Mouse (Mus musculus) limb, embryonic 11.5 days (tissue): ENCODE data around the gene Osbpl2. TPM values are rescaled to one million over a fixed set of nuclear protein-coding genes. Genes with fewer than 3 reads are reported as not detected.

Experiments used
- ATAC-seq: fragments of 200-750 bp; cut with Nextera tagmentation; 2 replicates; pipeline ENCODE4 v1.8.0; 2017; ENCODE audit warnings: low read depth; ENCODE audit not compliant: insufficient number of reproducible peaks, low FRiP score, low TSS enrichment
- DNase-seq: peaks from one replicate; pipeline ENCODE4 v3.0.0-alpha.2; 2015; ENCODE audit warnings: low spot score
- H3K27ac ChIP-seq: fragments of 300-500 bp; sonication (generic); replicated peaks from 2 replicates; pipeline ENCODE4 v1.5.1; 2014; ENCODE audit warnings: low read depth, mild to moderate bottlenecking, low read length
- H3K27me3 ChIP-seq: fragments of 300-500 bp; sonication (generic); 2 replicates; pipeline ENCODE4 v1.6.1; 2014; ENCODE audit warnings: mild to moderate bottlenecking, low read length, mixed read lengths; ENCODE audit not compliant: control insufficient read depth, insufficient read depth
- H3K36me3 ChIP-seq: fragments of 300-500 bp; sonication (generic); 2 replicates; pipeline ENCODE4 v1.6.1; 2014; ENCODE audit warnings: mild to moderate bottlenecking, low read length, moderate library complexity, mixed read lengths; ENCODE audit not compliant: control insufficient read depth, insufficient read depth
- H3K4me1 ChIP-seq: fragments of 300-500 bp; sonication (generic); 2 replicates; pipeline ENCODE4 v1.6.1; 2014; ENCODE audit warnings: low read length, mixed read lengths; ENCODE audit not compliant: control insufficient read depth, insufficient read depth
- H3K4me2 ChIP-seq: fragments of 300-500 bp; sonication (generic); 2 replicates; pipeline ENCODE4 v1.6.1; 2014; ENCODE audit warnings: low read depth, mild to moderate bottlenecking, moderate library complexity; ENCODE audit not compliant: severe bottlenecking
- H3K4me3 ChIP-seq: fragments of 300-500 bp; sonication (generic); 2 replicates; pipeline ENCODE4 v1.5.1; 2014; ENCODE audit warnings: low read depth, low read length
- H3K9ac ChIP-seq: fragments of 300-500 bp; sonication (generic); 2 replicates; pipeline ENCODE4 v1.6.1; 2014; ENCODE audit warnings: mild to moderate bottlenecking, low read length
- H3K9me3 ChIP-seq: fragments of 300-500 bp; sonication (generic); 2 replicates; pipeline ENCODE4 v1.6.1; 2016; ENCODE audit warnings: low read length; ENCODE audit not compliant: control insufficient read depth
- WGBS: fragments of 180-500 bp; shearing (Covaris S2); extraction: QIAGEN DNeasy Blood & Tissue Kit; methylation state at CpG from one replicate; pipeline ENCODE4 v1.1.7; 2014; 5-methylcytosine and 5-hydroxymethylcytosine counted together
- polyA plus RNA-seq: library from polyadenylated mRNA; unstranded; fragments of >200 nt; fragmentation: Nextera tagmentation; extraction: Ambion mirVana; gene quantifications from 2 replicates; pipeline ENCODE4 v1.2.1, GENCODE M21; 2014

Osbpl2 gene
- polyA plus RNA-seq, 1 experiment from 2014 or later: 30.5 TPM

GRCm38 (mm10) chr2:180083063-180083462 lies 36.0 kb upstream of the Osbpl2 start:
- ATAC-seq: no peak
- Histone ChIP-seq H3K9ac (no peak overlapping the region), H3K4me2 (no peak overlapping the region), H3K9me3 (no peaks in the 10 kb centered on the region), H3K27ac (no peak overlapping the region), H3K27me3 (no peaks in the 10 kb centered on the region), H3K4me1 (peaks cover 9% of the 10 kb centered on the region; the same call in 1 of the 2 replicates), H3K36me3 (no peaks in the 10 kb centered on the region), H3K4me3 (no peak overlapping the region)
- no peak for DNase-seq
- WGBS: 94% methylated on average over 10 of the region's 10 CpGs

GRCm38 (mm10) chr2:180084565-180084964 lies 34.5 kb upstream of the Osbpl2 start:
- H3K36me3 ChIP-seq: no peaks in the 10 kb centered on the region
- H3K27ac ChIP-seq: no peak overlapping the region
- H3K4me3 ChIP-seq: no peak overlapping the region
- 26% methylated on average over 3 of the region's 3 CpGs for WGBS
- H3K27me3 ChIP-seq: no peaks in the 10 kb centered on the region
- DNase-seq (no peak), ATAC-seq (no peak)
- no peaks in the 10 kb centered on the region for H3K9me3 ChIP-seq
- H3K9ac ChIP-seq: no peak overlapping the region
- no peak overlapping the region for H3K4me2 ChIP-seq
- H3K4me1 ChIP-seq: peaks cover 9% of the 10 kb centered on the region; the same call in 1 of the 2 replicates

GRCm38 (mm10) chr2:180085926-180086636 lies 33.0 kb upstream of the Osbpl2 start:
- WGBS: 65% methylated on average over 16 of the region's 16 CpGs
- no peak overlapping the region for H3K4me2 ChIP-seq
- ATAC-seq (no peak), DNase-seq (no peak)
- no peaks in the 10 kb centered on the region for H3K9me3 ChIP-seq
- H3K4me1 ChIP-seq: peaks cover 9% of the 10 kb centered on the region; the same call in 1 of the 2 replicates
- no peak overlapping the region for H3K4me3 ChIP-seq
- no peak overlapping the region for H3K27ac ChIP-seq
- no peaks in the 10 kb centered on the region for H3K27me3 ChIP-seq
- no peak overlapping the region for H3K9ac ChIP-seq
- no peaks in the 10 kb centered on the region for H3K36me3 ChIP-seq

- no peak overlapping the region for H3K4me3 ChIP-seq
- 87% methylated on average over 5 of the region's 5 CpGs for WGBS
- no peak overlapping the region for H3K4me2 ChIP-seq
- DNase-seq: no peak
- H3K27ac ChIP-seq: no peak overlapping the region
- no peaks in the 10 kb centered on the region for H3K27me3 ChIP-seq
- H3K9me3 ChIP-seq: no peaks in the 10 kb centered on the region
- H3K4me1 ChIP-seq: peaks cover 9% of the 10 kb centered on the region; the same call in 1 of the 2 replicates
- no peaks in the 10 kb centered on the region for H3K36me3 ChIP-seq
- ATAC-seq: no peak
- no peak overlapping the region for H3K9ac ChIP-seq
Measured at GRCm38 (mm10) chr2:180086637-180087027, 32.5 kb upstream of the Osbpl2 start.

- WGBS: 85% methylated on average over 4 of the region's 4 CpGs
- H3K9ac ChIP-seq: no peak overlapping the region
- no peaks in the 10 kb centered on the region for H3K9me3 ChIP-seq
- peak; percentile 20; the same call in 1 of the 2 replicates for ATAC-seq
- no peaks in the 10 kb centered on the region for H3K27me3 ChIP-seq
- H3K27ac ChIP-seq: no peak overlapping the region
- no peak overlapping the region for H3K4me3 ChIP-seq
- H3K4me1 ChIP-seq: peaks cover 9% of the 10 kb centered on the region; the same call in 1 of the 2 replicates
- H3K36me3 ChIP-seq: no peaks in the 10 kb centered on the region
- H3K4me2 ChIP-seq: no peak overlapping the region
- DNase-seq: no peak
Measured at GRCm38 (mm10) chr2:180087472-180087871, 31.6 kb upstream of the Osbpl2 start.

GRCm38 (mm10) chr2:180090285-180090684 lies 28.8 kb upstream of the Osbpl2 start:
- no peaks in the 10 kb centered on the region for H3K4me1 ChIP-seq
- no peak overlapping the region for H3K4me2 ChIP-seq
- no peak overlapping the region for H3K9ac ChIP-seq
- H3K9me3 ChIP-seq: no peaks in the 10 kb centered on the region
- H3K4me3 ChIP-seq: no peak overlapping the region
- 55% methylated on average over 11 of the region's 11 CpGs for WGBS
- no peak overlapping the region for H3K27ac ChIP-seq
- ATAC-seq (no peak), DNase-seq (no peak)
- no peaks in the 10 kb centered on the region for H3K36me3 ChIP-seq
- H3K27me3 ChIP-seq: no peaks in the 10 kb centered on the region

GRCm38 (mm10) chr2:180095711-180096110 lies 23.4 kb upstream of the Osbpl2 start:
- Histone ChIP-seq H3K4me3 (no peak overlapping the region), H3K9ac (no peak overlapping the region), H3K4me2 (no peak overlapping the region), H3K4me1 (peaks cover 3% of the 10 kb centered on the region; the same call in 1 of the 2 replicates), H3K9me3 (no peaks in the 10 kb centered on the region), H3K27me3 (peaks cover 30% of the 10 kb centered on the region), H3K36me3 (no peaks in the 10 kb centered on the region), H3K27ac (no peak overlapping the region)
- ATAC-seq (no peak), DNase-seq (no peak)
- 41% methylated on average over 5 of the region's 5 CpGs for WGBS

- no peak overlapping the region for H3K27ac ChIP-seq
- no peaks in the 10 kb centered on the region for H3K9me3 ChIP-seq
- no peak for DNase-seq
- H3K36me3 ChIP-seq: no peaks in the 10 kb centered on the region
- peaks cover 49% of the 10 kb centered on the region for H3K27me3 ChIP-seq
- H3K4me3 ChIP-seq: no peak overlapping the region
- peaks cover 3% of the 10 kb centered on the region; the same call in 1 of the 2 replicates for H3K4me1 ChIP-seq
- no peak overlapping the region for H3K4me2 ChIP-seq
- WGBS: 45% methylated on average over 3 of the region's 3 CpGs
- ATAC-seq: no peak
- H3K9ac ChIP-seq: no peak overlapping the region
Measured at GRCm38 (mm10) chr2:180097585-180097984, 21.5 kb upstream of the Osbpl2 start.
